Mouse (Mus musculus) right cerebral cortex, adult 2 months (tissue): ENCODE results near the gene Fasn.

ENCODE experiments used
- DNase-seq, 2 experiments: peaks; one replicate each; pipeline ENCODE4 v3.0.0; 2021 to 2022; ENCODE audit warnings: low spot score in 2 of 2

Gene Fasn

GRCm38 (mm10) chr11:120761811-120762671 is 62.3 kb downstream of the Fasn start:
- DNase-seq = no peak

- no peak for DNase-seq
Measured at GRCm38 (mm10) chr11:120760236-120760635, 64.1 kb downstream of the Fasn start.
